14 mouse cellular contexts compared by ENCODE assay signal in genomic region chr13:81135953-81136352, GRCm38 (mm10).
DNase-seq lines count a peak whose midpoint lies in the region; ATAC-seq and TF ChIP-seq lines count a peak whose summit lies in the region.
"Had no signal": no experiment of that assay in that cellular context is flagged by ENCODE, and none has a peak within 500 bp of the region (broad histone marks: within the 10 kb centered on the region; RNA-seq: fewer than 3 reads in every experiment).

No protein-coding gene starts in this region.

- H3K36me3 ChIP-seq in kidney, embryonic 16.5 days (ENCODE audit: insufficient read depth, low read length), result no peaks in the 10 kb centered on the region
- no peaks in the 10 kb centered on the region for H3K36me3 ChIP-seq in stomach, postnatal 0 days (ENCODE audit: control insufficient read depth, insufficient read depth, low read length)
- H3K36me3 ChIP-seq: embryonic facial prominence, embryonic 12.5 days; limb, embryonic 12.5 days; neural tube, embryonic 15.5 days had no signal

- H3K27me3 ChIP-seq in kidney, embryonic 16.5 days (ENCODE audit: insufficient read depth, low read length), result no peaks in the 10 kb centered on the region
- H3K27me3 ChIP-seq in stomach, postnatal 0 days (ENCODE audit: control insufficient read depth, insufficient read depth, low read length), result no peaks in the 10 kb centered on the region
- H3K27me3 ChIP-seq: embryonic facial prominence, embryonic 12.5 days; limb, embryonic 12.5 days; neural tube, embryonic 15.5 days had no signal

- no peak for TF ChIP-seq CTCF in stomach, postnatal 0 days (IDR thresholded peaks at IDR 0.05; ENCODE audit: low read depth)

- H3K9ac ChIP-seq in kidney, embryonic 16.5 days (replicated peaks; ENCODE audit: low read length), result no peak overlapping the region
- no peak overlapping the region for H3K9ac ChIP-seq in stomach, postnatal 0 days (ENCODE audit: low read length)
- H3K9ac ChIP-seq: embryonic facial prominence, embryonic 12.5 days; limb, embryonic 12.5 days; neural tube, embryonic 15.5 days had no signal

- WGBS in kidney, embryonic 16.5 days, result 37% methylated on average over 10 of the region's 10 CpGs
- 33% methylated on average over 10 of the region's 10 CpGs for WGBS in stomach, postnatal 0 days

- intact Hi-C loops in left cerebral cortex, postnatal 14 days (cut with DNase I), result no loop called here

- H3K4me1 ChIP-seq in kidney, embryonic 16.5 days (ENCODE audit: insufficient read depth, low read length), result peaks cover 9% of the 10 kb centered on the region
- peaks cover 13% of the 10 kb centered on the region for H3K4me1 ChIP-seq in stomach, postnatal 0 days (replicated peaks; ENCODE audit: control insufficient read depth, insufficient read depth)

- H3K4me3 ChIP-seq in kidney, embryonic 16.5 days (ENCODE audit: low read length), result no peak overlapping the region
- H3K4me3 ChIP-seq in stomach, postnatal 0 days (ENCODE audit: low read depth, low read length), result no peak overlapping the region
- H3K4me3 ChIP-seq: embryonic facial prominence, embryonic 12.5 days; limb, embryonic 12.5 days; neural tube, embryonic 15.5 days had no signal

- DNase-seq in kidney, postnatal 36 days, result no peak
- peak; percentile 11 for DNase-seq in right cerebral cortex, postnatal 4 days
- no peak for DNase-seq in right cerebral cortex, adult 18-20 months
- DNase-seq in kidney, postnatal 14 days, result peak; percentile 17
- peak; percentile 27 for DNase-seq in stomach, postnatal 0 days (ENCODE audit: low spot score)
- DNase-seq in left cerebral cortex, postnatal 14 days (ENCODE audit: low spot score in 2 of 2), result no peak
- no peak for DNase-seq in testis, postnatal 10 days (ENCODE audit: low spot score)
- DNase-seq: cerebellum, adult 18-20 months; right cerebral cortex, postnatal 25 days had no signal

- ATAC-seq in kidney, embryonic 16.5 days (ENCODE audit: low FRiP score, low TSS enrichment), result peak; percentile 39; the same call in 1 of the 2 replicates
- peak; percentile 43 for ATAC-seq in stomach, postnatal 0 days (ENCODE audit: low FRiP score, low TSS enrichment)
- ATAC-seq: midbrain, embryonic 16.5 days had no signal

- H3K4me2 ChIP-seq in kidney, embryonic 16.5 days (replicated peaks; ENCODE audit: low read depth, low read length), result no peak overlapping the region
- no peak overlapping the region for H3K4me2 ChIP-seq in stomach, postnatal 0 days (replicated peaks; ENCODE audit: low read depth)
- H3K4me2 ChIP-seq: embryonic facial prominence, embryonic 12.5 days; limb, embryonic 12.5 days; neural tube, embryonic 15.5 days had no signal

- H3K27ac ChIP-seq in kidney, embryonic 16.5 days (ENCODE audit: low read length), result no peak overlapping the region
- H3K27ac ChIP-seq in stomach, postnatal 0 days (replicated peaks), result peak overlapping the region; percentile 77; the same call in 1 of the 2 replicates
- H3K27ac ChIP-seq: embryonic facial prominence, embryonic 12.5 days; limb, embryonic 12.5 days; neural tube, embryonic 15.5 days had no signal

- no peak for TF ChIP-seq EP300 in stomach, postnatal 0 days (optimal IDR thresholded peaks at IDR 0.05)

- no peaks in the 10 kb centered on the region for H3K9me3 ChIP-seq in kidney, embryonic 16.5 days (ENCODE audit: low read length)
- H3K9me3 ChIP-seq in stomach, postnatal 0 days (ENCODE audit: control insufficient read depth, low read length), result no peaks in the 10 kb centered on the region
- H3K9me3 ChIP-seq: embryonic facial prominence, embryonic 12.5 days; limb, embryonic 12.5 days; neural tube, embryonic 15.5 days had no signal

Comparison
In these comparisons a context has a peak if more than half of its experiments do, and no peak if none do; other contexts are left out.
1. DNase-seq: peak in right cerebral cortex, postnatal 4 days (single experiment), kidney, postnatal 14 days (single experiment) and stomach, postnatal 0 days (single experiment); none in kidney, postnatal 36 days (0 of 2), right cerebral cortex, adult 18-20 months (single experiment), left cerebral cortex, postnatal 14 days (0 of 2) and testis, postnatal 10 days (single experiment).